1 mouse cellular context compared by ENCODE assay signal in the genomic region with DNA sequence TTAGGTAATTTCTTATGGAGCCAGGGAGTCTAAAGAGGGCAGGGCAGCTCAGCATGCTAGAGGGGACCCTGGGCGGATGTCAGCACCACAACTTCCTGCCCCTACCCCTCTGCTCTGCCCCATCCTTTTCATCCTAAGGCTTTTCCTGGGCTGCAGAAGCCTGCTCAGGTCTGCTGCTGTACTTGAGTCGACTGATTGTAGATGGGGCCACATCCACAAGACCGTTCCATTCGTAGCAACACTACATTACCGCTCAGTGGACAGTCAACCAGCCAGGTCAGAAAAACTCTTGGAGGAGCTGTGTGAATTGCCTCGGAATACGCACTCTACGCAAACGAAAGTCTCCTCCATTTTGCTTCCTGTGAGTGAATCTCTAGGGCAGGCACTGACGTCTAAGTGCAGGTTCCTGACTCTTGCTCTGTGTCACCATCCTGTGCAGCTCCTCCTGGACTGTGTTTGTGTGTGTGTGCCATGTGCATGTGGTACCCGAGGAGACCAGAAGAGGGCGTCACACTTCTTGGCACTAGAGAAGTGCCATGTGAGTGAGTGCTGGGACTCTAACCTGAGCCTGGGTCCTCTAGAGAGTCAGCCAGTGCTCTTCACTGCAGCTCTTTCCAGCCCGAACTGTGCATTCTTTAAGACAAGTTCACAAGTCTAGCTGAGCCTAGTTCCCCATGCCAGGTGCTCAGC.
A peak's percentile ranks its signal among the peaks of the same experiment; 100 is the strongest.
TF ChIP-seq lines count a peak whose summit lies in the region.

No protein-coding gene starts in this region.

TF ChIP-seq in MEL, 35 proteins besides CTCF, POLR2A, EP300 and RAD21:
- TF ChIP-seq MYC (IDR thresholded peaks at IDR 0.05; ENCODE audit: low read depth, low read length), result 0 out of 2 replicates have a peak, but pooled peaks have one; percentile 36
- peak; percentile 55 for TF ChIP-seq SMC3 (IDR thresholded peaks at IDR 0.05; ENCODE audit: low read depth, low read length)
- no peak for TF ChIP-seq MAFK (IDR thresholded peaks at IDR 0.05; ENCODE audit: borderline replicate concordance, low read depth, low read length)
